Mouse (Mus musculus): ENCODE measurements around the gene Dusp14. TPM values are rescaled to one million over a fixed set of nuclear protein-coding genes. Genes with fewer than 3 reads are reported as not detected.

Dusp14 gene
- polyA plus RNA-seq, 1 experiment from 2014 or later = 13.3 TPM

- DNase-seq (ENCODE audit: low spot score) = no peak
- H3K4me1 ChIP-seq (replicated peaks) = no peaks in the 10 kb centered on the region
- H3K27me3 ChIP-seq (ENCODE audit: insufficient read depth, poor library complexity, severe bottlenecking) = no peaks in the 10 kb centered on the region
- H3K27ac ChIP-seq = no peak overlapping the region
- no peaks in the 10 kb centered on the region for H3K9me3 ChIP-seq
- 93% methylated on average over 11 of the region's 11 CpGs for WGBS
- H3K36me3 ChIP-seq = peaks cover 57% of the 10 kb centered on the region
- no peak overlapping the region for H3K4me3 ChIP-seq
Measured at GRCm38 (mm10) chr11:84079361-84079760, 10.3 kb upstream of the Dusp14 start.

DNA sequence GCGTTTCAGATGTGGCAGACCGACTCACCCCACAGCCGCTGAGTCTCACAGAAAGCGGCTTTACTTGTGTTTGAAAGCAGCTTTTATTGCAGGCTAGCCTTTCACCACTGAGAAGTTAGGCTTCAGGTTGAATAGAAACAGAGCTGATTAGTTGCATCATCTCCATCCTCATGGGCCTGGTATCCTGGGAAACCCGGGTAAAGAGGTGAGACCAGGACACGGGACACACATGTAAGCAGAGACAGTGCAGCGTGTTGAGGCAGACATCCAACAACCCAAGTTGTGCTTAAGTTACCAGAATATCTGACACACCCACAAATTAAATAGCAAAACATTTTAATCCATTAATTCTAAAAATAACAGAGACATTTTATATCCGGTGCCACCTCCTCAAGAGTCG is 9.5 kb upstream of the Dusp14 start:
- Histone ChIP-seq H3K36me3 (peaks cover 53% of the 10 kb centered on the region), H3K4me1 (replicated peaks) (no peaks in the 10 kb centered on the region), H3K4me3 (no peak overlapping the region), H3K27ac (no peak overlapping the region), H3K27me3 (ENCODE audit: insufficient read depth, poor library complexity, severe bottlenecking) (no peaks in the 10 kb centered on the region), H3K9me3 (no peaks in the 10 kb centered on the region)
- DNase-seq (ENCODE audit: low spot score) = no peak
- 92% methylated on average over 9 of the region's 9 CpGs for WGBS

DNA sequence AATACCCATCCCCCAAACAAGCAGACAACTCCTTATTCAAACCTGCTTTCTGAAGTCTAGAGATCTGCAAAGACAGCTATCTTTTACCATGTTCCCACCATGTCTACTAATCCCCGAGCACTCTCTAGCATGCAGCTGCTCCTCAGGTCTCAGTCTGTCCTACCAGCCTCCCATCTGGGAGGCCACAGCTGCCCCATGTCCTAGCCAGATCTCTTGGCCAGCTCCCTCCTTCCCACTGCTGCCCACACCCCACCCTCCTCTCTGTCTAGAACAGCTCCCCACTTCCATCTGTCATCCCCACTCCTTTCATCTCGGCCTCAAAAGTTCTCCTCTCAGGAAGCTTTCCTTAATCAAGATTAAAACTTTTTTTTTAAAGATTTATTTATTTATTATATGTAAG is 7.9 kb upstream of the Dusp14 start:
- DNase-seq (ENCODE audit: low spot score) = no peak
- Histone ChIP-seq H3K27me3 (ENCODE audit: insufficient read depth, poor library complexity, severe bottlenecking) (no peaks in the 10 kb centered on the region), H3K36me3 (peaks cover 39% of the 10 kb centered on the region), H3K4me3 (no peak overlapping the region), H3K9me3 (no peaks in the 10 kb centered on the region), H3K27ac (no peak overlapping the region), H3K4me1 (replicated peaks) (peaks cover 8% of the 10 kb centered on the region)
- 85% methylated on average over 2 of the region's 2 CpGs for WGBS

DNA sequence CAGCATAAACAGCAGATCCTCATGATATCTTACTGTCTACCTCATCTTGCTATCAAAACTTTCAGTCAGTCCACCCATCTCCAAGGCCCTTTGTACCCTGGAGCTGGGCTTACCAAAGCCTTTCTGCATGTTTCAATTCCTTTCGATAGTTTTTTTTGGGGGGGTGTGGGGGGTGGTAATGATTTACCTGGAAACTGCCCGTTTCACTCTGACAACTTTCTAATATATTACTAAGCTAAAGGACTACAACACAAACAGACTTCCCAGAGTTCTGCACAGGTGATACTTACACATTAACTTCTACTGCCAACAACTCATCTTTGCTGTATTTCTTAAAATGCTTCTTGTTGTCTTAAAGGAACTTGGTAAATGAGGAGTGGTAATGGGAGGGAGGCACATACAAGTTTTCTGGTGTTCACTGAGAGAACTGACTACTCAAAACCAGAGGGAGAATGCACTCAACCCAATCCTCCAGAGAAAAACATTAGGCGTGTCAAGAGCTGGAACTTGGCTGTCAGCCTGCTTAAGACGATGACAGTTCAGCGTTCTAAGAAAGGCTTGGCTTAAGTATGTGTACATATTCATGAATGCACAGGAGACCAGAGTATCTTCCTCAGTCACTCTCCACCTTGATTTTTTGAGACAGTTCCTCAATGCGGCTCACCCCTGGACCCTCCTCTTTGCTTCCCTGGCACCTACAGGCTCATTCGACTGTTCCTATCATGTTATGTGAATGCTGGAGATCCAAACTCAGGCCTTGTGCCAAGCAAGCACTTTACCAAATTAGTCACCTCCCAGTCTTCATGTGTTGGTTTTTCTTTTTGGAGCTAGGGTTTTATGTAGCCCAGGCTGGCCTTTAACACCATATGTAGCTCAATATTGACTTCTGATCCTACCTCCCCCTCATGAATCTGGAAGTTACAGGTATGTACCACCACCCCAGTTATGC is 5.0 kb upstream of the Dusp14 start:
- Histone ChIP-seq H3K4me1 (replicated peaks) (peaks cover 8% of the 10 kb centered on the region), H3K36me3 (peaks cover 10% of the 10 kb centered on the region), H3K9me3 (no peaks in the 10 kb centered on the region), H3K27ac (no peak overlapping the region), H3K27me3 (ENCODE audit: insufficient read depth, poor library complexity, severe bottlenecking) (peaks cover 13% of the 10 kb centered on the region), H3K4me3 (no peak overlapping the region)
- 87% methylated on average over 7 of the region's 7 CpGs for WGBS
- no peak for DNase-seq (ENCODE audit: low spot score)

GRCm38 (mm10) chr11:84072904-84073651 is 4.0 kb upstream of the Dusp14 start:
- 60% methylated on average over 9 of the region's 9 CpGs for WGBS
- DNase-seq (ENCODE audit: low spot score) = no peak
- no peak overlapping the region for H3K4me3 ChIP-seq

GRCm38 (mm10) chr11:84068191-84069033 is 649 bp downstream of the Dusp14 start:
- Histone ChIP-seq H3K36me3 (no peaks in the 10 kb centered on the region), H3K27me3 (ENCODE audit: insufficient read depth, poor library complexity, severe bottlenecking) (peaks cover 57% of the 10 kb centered on the region), H3K9me3 (no peaks in the 10 kb centered on the region), H3K27ac (peak overlapping the region; percentile 86), H3K4me1 (replicated peaks) (peaks cover 40% of the 10 kb centered on the region), H3K4me3 (peak overlapping the region; percentile 72)
- peak; percentile 57 for DNase-seq (ENCODE audit: low spot score)
- WGBS = 3% methylated on average over 63 of the region's 63 CpGs

More at GRCm38 (mm10) chr11:84072904-84073651, 4.0 kb upstream of the Dusp14 start:
- Histone ChIP-seq H3K4me1 (replicated peaks) (peaks cover 17% of the 10 kb centered on the region), H3K27ac (no peak overlapping the region), H3K36me3 (peaks cover under 1% of the 10 kb centered on the region; the same call in 1 of the 2 replicates), H3K9me3 (no peaks in the 10 kb centered on the region), H3K27me3 (ENCODE audit: insufficient read depth, poor library complexity, severe bottlenecking) (peaks cover 23% of the 10 kb centered on the region)

- Histone ChIP-seq H3K4me3 (peak overlapping the region; percentile 72), H3K27ac (peak overlapping the region; percentile 86), H3K27me3 (ENCODE audit: insufficient read depth, poor library complexity, severe bottlenecking) (peaks cover 57% of the 10 kb centered on the region), H3K36me3 (no peaks in the 10 kb centered on the region), H3K9me3 (no peaks in the 10 kb centered on the region), H3K4me1 (replicated peaks) (peaks cover 34% of the 10 kb centered on the region)
- DNase-seq (ENCODE audit: low spot score) = peak; percentile 63
- WGBS = 3% methylated on average over 21 of the region's 21 CpGs
Measured at GRCm38 (mm10) chr11:84067720-84068190, 1.3 kb downstream of the Dusp14 start.

GRCm38 (mm10) chr11:84066927-84067645 is 2.0 kb downstream of the Dusp14 start:
- Histone ChIP-seq H3K9me3 (no peaks in the 10 kb centered on the region), H3K4me3 (peak overlapping the region; percentile 72), H3K36me3 (no peaks in the 10 kb centered on the region), H3K27me3 (ENCODE audit: insufficient read depth, poor library complexity, severe bottlenecking) (peaks cover 57% of the 10 kb centered on the region), H3K4me1 (replicated peaks) (peaks cover 34% of the 10 kb centered on the region), H3K27ac (no peak overlapping the region)
- peak; percentile 28 for DNase-seq (ENCODE audit: low spot score)
- 6% methylated on average over 18 of the region's 18 CpGs for WGBS

GRCm38 (mm10) chr11:84066071-84066481 is 3.0 kb downstream of the Dusp14 start:
- peaks cover 57% of the 10 kb centered on the region for H3K27me3 ChIP-seq (ENCODE audit: insufficient read depth, poor library complexity, severe bottlenecking)
- peak; percentile 23 for DNase-seq (ENCODE audit: low spot score)
- peaks cover 34% of the 10 kb centered on the region for H3K4me1 ChIP-seq (replicated peaks)
- no peaks in the 10 kb centered on the region for H3K9me3 ChIP-seq
- H3K36me3 ChIP-seq = no peaks in the 10 kb centered on the region
- H3K4me3 ChIP-seq = peak overlapping the region; percentile 23
- 6% methylated on average over 11 of the region's 11 CpGs for WGBS
- no peak overlapping the region for H3K27ac ChIP-seq

- WGBS = 90% methylated on average over 3 of the region's 3 CpGs
- peaks cover 30% of the 10 kb centered on the region for H3K4me1 ChIP-seq (replicated peaks)
- no peak overlapping the region for H3K27ac ChIP-seq
- H3K27me3 ChIP-seq (ENCODE audit: insufficient read depth, poor library complexity, severe bottlenecking) = peaks cover 40% of the 10 kb centered on the region
- H3K36me3 ChIP-seq = no peaks in the 10 kb centered on the region
- no peak overlapping the region for H3K4me3 ChIP-seq
- DNase-seq (ENCODE audit: low spot score) = no peak
- H3K9me3 ChIP-seq = no peaks in the 10 kb centered on the region
Measured at GRCm38 (mm10) chr11:84063631-84064209, 5.3 kb downstream of the Dusp14 start.

DNA sequence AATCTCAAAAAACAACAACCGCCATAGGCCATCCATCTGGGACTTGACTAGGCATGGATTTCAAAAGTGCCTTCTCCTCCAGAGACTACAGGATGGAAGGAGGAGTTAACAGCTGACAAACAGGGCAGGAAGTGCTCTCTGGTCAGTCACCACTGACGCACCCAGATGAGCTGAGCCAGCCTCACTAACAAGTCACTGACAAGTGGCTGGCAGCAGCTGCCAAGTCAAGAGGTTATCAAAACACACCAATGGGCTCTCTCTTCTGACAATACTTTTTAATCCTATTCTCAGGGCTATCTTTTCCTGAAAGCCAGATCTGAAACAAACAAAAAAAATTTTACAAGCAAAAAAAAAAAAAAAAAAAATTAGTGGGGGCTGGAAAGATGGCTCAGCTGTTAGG is 6.3 kb downstream of the Dusp14 start:
- DNase-seq (ENCODE audit: low spot score) = no peak
- Histone ChIP-seq H3K27ac (no peak overlapping the region), H3K27me3 (ENCODE audit: insufficient read depth, poor library complexity, severe bottlenecking) (peaks cover 31% of the 10 kb centered on the region), H3K9me3 (no peaks in the 10 kb centered on the region), H3K4me1 (replicated peaks) (peaks cover 21% of the 10 kb centered on the region), H3K4me3 (no peak overlapping the region), H3K36me3 (no peaks in the 10 kb centered on the region)
- WGBS = 64% methylated on average over 2 of the region's 2 CpGs
